Mouse (Mus musculus) megakaryocyte, embryonic 14.5 days (primary cell): ENCODE measurements at regions not wholly inside any gene's neighbourhood (a gene's known extent, or its start where the extent isn't known, plus 50 kb on each side); places are given as distances from the start of the nearest gene placed in this dataset.

Source experiments
- FLI1 ChIP-seq: IDR thresholded peaks from 2 replicates; pipeline ENCODE4 v1.6.1; 2012; ENCODE audit warnings: low read length, inconsistent platforms, mixed read lengths
- GATA1 ChIP-seq: IDR thresholded peaks from 3 replicates; pipeline ENCODE4 v1.6.1; 2012; ENCODE audit warnings: mixed read lengths, low read length, inconsistent platforms, borderline replicate concordance

DNA sequence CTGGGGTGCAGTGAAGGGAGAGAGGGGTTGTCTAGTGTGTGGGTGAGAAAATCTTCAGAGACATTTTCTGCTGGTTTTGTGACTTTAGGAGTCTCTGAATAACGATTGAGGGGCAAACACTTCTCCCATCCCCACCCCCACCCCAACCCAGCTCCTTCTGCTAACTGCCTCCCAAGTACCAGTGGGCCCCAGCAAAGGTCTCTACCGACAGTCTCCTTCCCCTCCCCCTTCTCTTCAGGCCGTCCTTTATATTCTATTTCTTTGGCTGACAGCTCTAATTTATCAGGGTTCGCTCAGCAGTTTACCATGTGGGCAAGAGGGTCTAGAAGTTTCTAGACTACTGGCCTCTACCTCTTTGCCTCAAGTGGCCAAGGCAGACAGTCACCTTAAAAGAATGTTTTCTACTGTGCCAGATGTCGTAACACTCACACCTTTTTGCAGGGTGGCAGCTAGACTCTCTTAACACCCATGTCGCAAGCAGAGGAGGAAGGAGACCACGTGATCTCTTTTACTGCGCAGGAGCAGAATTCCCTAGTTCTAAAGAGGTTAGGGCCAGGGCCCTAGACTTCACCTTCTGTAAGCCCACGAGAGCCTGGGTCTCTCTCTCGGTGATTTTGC, 66.8 kb upstream of the Serp2 start:
- TF ChIP-seq GATA1 (no peak), FLI1 (no peak)
